ENCODE assay signal across 8 mouse cellular contexts in the genomic region with DNA sequence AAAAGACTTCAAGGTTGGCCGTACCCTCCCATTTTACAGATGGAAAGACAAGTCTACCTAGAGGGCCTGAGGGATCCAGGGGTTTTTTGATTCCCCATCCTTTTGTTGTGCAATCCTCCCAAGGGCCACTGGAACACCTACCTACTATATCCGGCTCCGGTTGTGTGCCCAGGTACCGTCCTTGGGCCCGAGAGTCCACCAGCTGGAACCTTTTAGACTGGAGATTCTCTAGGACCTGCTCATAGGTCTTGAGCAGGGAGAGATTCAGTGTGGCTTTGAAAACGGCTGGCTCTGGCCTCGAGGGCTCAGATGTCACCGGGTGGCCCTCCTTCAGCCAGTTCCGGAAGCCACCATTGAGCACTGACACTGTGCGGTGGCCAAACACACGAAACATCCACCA. TPM values are rescaled to one million over a fixed set of nuclear protein-coding genes. Genes with fewer than 3 reads are reported as not detected.
DNase-seq lines count a peak whose midpoint lies in the region; ATAC-seq and TF ChIP-seq lines count a peak whose summit lies in the region.

No protein-coding gene starts in this region.

- TF ChIP-seq POLR2A in heart, adult 2 months (IDR thresholded peaks at IDR 0.05; ENCODE audit: insufficient read depth, low read depth, low read length): no peak

- H3K4me2 ChIP-seq in forebrain, embryonic 13.5 days: peak overlapping the region; percentile 85
- peak overlapping the region; percentile 93 for H3K4me2 ChIP-seq in liver, embryonic 12.5 days

- no peaks in the 10 kb centered on the region for H3K27me3 ChIP-seq in heart, adult 2 months (ENCODE audit: control insufficient read depth, insufficient read depth, low read length)
- no peaks in the 10 kb centered on the region for H3K27me3 ChIP-seq in C2C12 (ENCODE audit: control insufficient read depth, insufficient read depth, insufficient read length)
- peaks cover 22% of the 10 kb centered on the region for H3K27me3 ChIP-seq in forebrain, embryonic 13.5 days
- peaks cover 22% of the 10 kb centered on the region for H3K27me3 ChIP-seq in liver, embryonic 12.5 days (replicated peaks)

- peak overlapping the region; percentile 85 for H3K9ac ChIP-seq in heart, adult 2 months (ENCODE audit: low read depth, low read length)
- H3K9ac ChIP-seq in forebrain, embryonic 13.5 days: peak overlapping the region; percentile 71
- peak overlapping the region; percentile 96 for H3K9ac ChIP-seq in liver, embryonic 12.5 days

- ATAC-seq in forebrain, embryonic 13.5 days: no peak
- no peak for ATAC-seq in liver, embryonic 12.5 days

- peaks cover 28% of the 10 kb centered on the region for H3K4me1 ChIP-seq in heart, adult 2 months (ENCODE audit: control insufficient read depth, insufficient read depth, low read length)
- peaks cover 54% of the 10 kb centered on the region for H3K4me1 ChIP-seq in forebrain, embryonic 13.5 days
- peaks cover 84% of the 10 kb centered on the region for H3K4me1 ChIP-seq in liver, embryonic 12.5 days

- 64% methylated on average over 11 of the region's 11 CpGs for WGBS in heart, adult 2 months
- WGBS in forebrain, embryonic 13.5 days: 51% methylated on average over 11 of the region's 11 CpGs
- 57% methylated on average over 11 of the region's 11 CpGs for WGBS in liver, embryonic 12.5 days (ENCODE audit: insufficient replicate concordance)

- TF ChIP-seq CTCF in heart, adult 2 months (IDR thresholded peaks at IDR 0.05): no peak
- no peak for TF ChIP-seq CTCF in C2C12 (IDR thresholded peaks at IDR 0.05; ENCODE audit: control insufficient read depth, insufficient read depth, insufficient read length)

- peak overlapping the region; percentile 67 for H3K4me3 ChIP-seq in heart, adult 2 months
- H3K4me3 ChIP-seq in C2C12 (ENCODE audit: insufficient read depth, poor library complexity, severe bottlenecking): peak overlapping the region; percentile 82
- peak overlapping the region; percentile 64 for H3K4me3 ChIP-seq in forebrain, embryonic 13.5 days
- H3K4me3 ChIP-seq in liver, embryonic 12.5 days: peak overlapping the region; percentile 85

- intact Hi-C loops in heart, adult 2 months (cut with DNase I): no loop called here
- intact Hi-C loops in heart, postnatal 36 days (cut with DNase I): no loop called here
- intact Hi-C loops in left cerebral cortex, postnatal 36 days (cut with DNase I): no loop called here

- no peak for TF ChIP-seq EP300 in heart, adult 2 months (IDR thresholded peaks at IDR 0.05; ENCODE audit: insufficient read depth, low read depth, low read length)

- H3K27ac ChIP-seq in heart, adult 2 months: peak overlapping the region; percentile 98
- 0 out of 2 replicates have a peak overlapping the region, but pooled peaks have one; percentile 97 for H3K27ac ChIP-seq in forebrain, embryonic 13.5 days
- H3K27ac ChIP-seq in liver, embryonic 12.5 days: peak overlapping the region; percentile 99

- no peaks in the 10 kb centered on the region for H3K79me3 ChIP-seq in C2C12 (ENCODE audit: low read depth)

- no peak for DNase-seq in heart, adult 2 months
- DNase-seq in heart, postnatal 36 days: no peak
- no peak for DNase-seq in Muller cell, postnatal 12 days (ENCODE audit: inconsistent ontology term)
- no peak for DNase-seq in left cerebral cortex, postnatal 36 days (ENCODE audit: low spot score in 2 of 2)
- DNase-seq in urinary bladder, postnatal 14 days (ENCODE audit: low spot score): no peak

- no peaks in the 10 kb centered on the region for H3K79me2 ChIP-seq in heart, adult 2 months (replicated peaks; ENCODE audit: control insufficient read depth, insufficient read depth, low read length)
- H3K79me2 ChIP-seq in C2C12 (ENCODE audit: control insufficient read depth, insufficient read depth): no peaks in the 10 kb centered on the region

- H3K9me3 ChIP-seq in forebrain, embryonic 13.5 days (replicated peaks): no peaks in the 10 kb centered on the region
- H3K9me3 ChIP-seq in liver, embryonic 12.5 days (replicated peaks): no peaks in the 10 kb centered on the region

- H3K36me3 ChIP-seq in heart, adult 2 months (ENCODE audit: control insufficient read depth, insufficient read depth, low read length): no peaks in the 10 kb centered on the region; the same call in 1 of the 2 replicates
- no peaks in the 10 kb centered on the region for H3K36me3 ChIP-seq in C2C12 (ENCODE audit: control insufficient read depth, insufficient read depth)
- H3K36me3 ChIP-seq in forebrain, embryonic 13.5 days (ENCODE audit: poor library complexity, severe bottlenecking): no peaks in the 10 kb centered on the region
- H3K36me3 ChIP-seq in liver, embryonic 12.5 days: peaks cover 7% of the 10 kb centered on the region

- H3ac ChIP-seq in C2C12 (ENCODE audit: control insufficient read depth, insufficient read length, low read depth): peak overlapping the region; percentile 49

TF ChIP-seq in C2C12, 6 proteins besides CTCF, POLR2A, EP300 and RAD21:
- TF ChIP-seq MYOG (IDR thresholded peaks at IDR 0.05; ENCODE audit: control insufficient read depth, extremely low read depth, insufficient read length) (no peak), MAX (IDR thresholded peaks at IDR 0.05) (no peak), USF1 (IDR thresholded peaks at IDR 0.05; ENCODE audit: low read depth) (no peak), CEBPB (IDR thresholded peaks at IDR 0.05; ENCODE audit: low read depth) (no peak), FOSL1 (IDR thresholded peaks at IDR 0.05; ENCODE audit: insufficient read depth, low read length, poor library complexity, severe bottlenecking) (no peak), MYOD1 (IDR thresholded peaks at IDR 0.05; ENCODE audit: control insufficient read depth, insufficient read length, low read depth) (no peak)

RNA-seq across cellular contexts. Expression of a gene that starts 0.6 kb away (rescaled TPM):
- total RNA-seq in heart, adult 2 months (2021): 10 to 100 TPM; 19.1 to 23.2 TPM
- polyA plus RNA-seq in heart, adult 2 months (2012; rRNA removed): 30.3 and 41.7 TPM in 2 replicates
- 10 to 100 TPM; 20.2 to 24.4 TPM for total RNA-seq in heart, postnatal 36 days (2021)
- 21.4 TPM for polyA plus RNA-seq in C2C12 (2012; fragmentation: generic; extraction: Trizol)
- 12.0 and 15.9 TPM in 2 replicates for polyA plus RNA-seq in forebrain, embryonic 13.5 days (2015; fragmentation: Nextera tagmentation; extraction: Ambion mirVana)
- 84.9 and 92.8 TPM in 2 replicates for polyA plus RNA-seq in liver, embryonic 12.5 days (2016; fragmentation: Nextera tagmentation; extraction: Ambion mirVana)
- 10 to 100 TPM; 28.1 to 36.3 TPM for total RNA-seq in left cerebral cortex, postnatal 36 days (2021)

RNA-seq across cellular contexts. Expression of a gene that starts 1.1 kb away (rescaled TPM):
- 10 to 100 TPM; 37.5 to 45.9 TPM for total RNA-seq in heart, adult 2 months (2021)
- polyA plus RNA-seq in heart, adult 2 months (2012; rRNA removed): 64.5 and 79.5 TPM in 2 replicates
- 10 to 100 TPM; 40.9 to 42.3 TPM for total RNA-seq in heart, postnatal 36 days (2021)
- 44.7 TPM for polyA plus RNA-seq in C2C12 (2012; fragmentation: generic; extraction: Trizol)
- polyA plus RNA-seq in forebrain, embryonic 13.5 days (2015; fragmentation: Nextera tagmentation; extraction: Ambion mirVana): 2.3 and 3.0 TPM in 2 replicates
- 3.5 and 4.8 TPM in 2 replicates for polyA plus RNA-seq in liver, embryonic 12.5 days (2016; fragmentation: Nextera tagmentation; extraction: Ambion mirVana)
- total RNA-seq in left cerebral cortex, postnatal 36 days (2021): 10 to 100 TPM; 32.9 to 37.0 TPM

RNA-seq across cellular contexts. Expression of a gene that starts 9.4 kb away (rescaled TPM):
- total RNA-seq in heart, adult 2 months (2021): not detected
- 0.43 and 0.67 TPM in 2 replicates for polyA plus RNA-seq in heart, adult 2 months (2012; rRNA removed)
- not detected for total RNA-seq in heart, postnatal 36 days (2021)
- polyA plus RNA-seq in C2C12 (2012; fragmentation: generic; extraction: Trizol): not detected
- not detected in 2 replicates for polyA plus RNA-seq in forebrain, embryonic 13.5 days (2015; fragmentation: Nextera tagmentation; extraction: Ambion mirVana)
- polyA plus RNA-seq in liver, embryonic 12.5 days (2016; fragmentation: Nextera tagmentation; extraction: Ambion mirVana): not detected in 2 replicates
- total RNA-seq in left cerebral cortex, postnatal 36 days (2021): not detected

RNA-seq across cellular contexts. Expression of a gene that starts 23.3 kb away (rescaled TPM):
- 10 to 100 TPM; 18.4 to 24.5 TPM for total RNA-seq in heart, adult 2 months (2021)
- 52.5 and 66.1 TPM in 2 replicates for polyA plus RNA-seq in heart, adult 2 months (2012; rRNA removed)
- total RNA-seq in heart, postnatal 36 days (2021): 10 to 100 TPM; 28.0 to 30.3 TPM
- polyA plus RNA-seq in C2C12 (2012; fragmentation: generic; extraction: Trizol): 228 TPM
- polyA plus RNA-seq in forebrain, embryonic 13.5 days (2015; fragmentation: Nextera tagmentation; extraction: Ambion mirVana): 84.6 and 104 TPM in 2 replicates
- polyA plus RNA-seq in liver, embryonic 12.5 days (2016; fragmentation: Nextera tagmentation; extraction: Ambion mirVana): 7.6 and 8.8 TPM in 2 replicates
- 100 to 1,000 TPM; 349 TPM for total RNA-seq in left cerebral cortex, postnatal 36 days (2021)
